Mouse (Mus musculus) megakaryocyte progenitor cell, adult 5-6 weeks (primary cell): ENCODE data around the gene Zmiz1. TPM values are rescaled to one million over a fixed set of nuclear protein-coding genes. Genes with fewer than 3 reads are reported as not detected.

ENCODE experiments used
- ATAC-seq: replicated peaks from 2 replicates; pipeline ENCODE4 v1.8.0; 2016; ENCODE audit warnings: mild to moderate bottlenecking, moderate TSS enrichment, inconsistent platforms; ENCODE audit not compliant: poor library complexity
- total RNA-seq, 2 experiments: library from RNA; stranded (forward) in 1 of 2; stranded (reverse) in 1 of 2; fragments of 157-497, 149-512 nt in 1 of 2; fragments of 200-1000 nt in 1 of 2; gene quantifications; 2 replicates each; pipeline versions ENCODE4 v1.2.3 to v1.2.4; 2015 to 2017

The Zmiz1 gene
- total RNA-seq, 2 experiments from 2014 or later = 8.2 to 70.0 TPM

- no peak for ATAC-seq
These were observed 52.6 kb downstream of the Zmiz1 start for GRCm38 (mm10) chr14:25511564-25511963.

GRCm38 (mm10) chr14:25511967-25512366 is 53.0 kb downstream of the Zmiz1 start:
- no peak for ATAC-seq

GRCm38 (mm10) chr14:25512803-25513202 is 53.8 kb downstream of the Zmiz1 start:
- no peak for ATAC-seq

- no peak for ATAC-seq
These were observed 54.5 kb downstream of the Zmiz1 start for GRCm38 (mm10) chr14:25513496-25513895.

GRCm38 (mm10) chr14:25514943-25515512 is 56.0 kb downstream of the Zmiz1 start:
- no peak for ATAC-seq

GRCm38 (mm10) chr14:25515924-25516323 is 56.9 kb downstream of the Zmiz1 start:
- ATAC-seq = no peak

- ATAC-seq = peak; percentile 70
These were observed 57.9 kb downstream of the Zmiz1 start for GRCm38 (mm10) chr14:25516640-25517591.

GRCm38 (mm10) chr14:25518645-25519044 is 59.7 kb downstream of the Zmiz1 start:
- ATAC-seq = no peak

GRCm38 (mm10) chr14:25519656-25520055 is 60.7 kb downstream of the Zmiz1 start:
- no peak for ATAC-seq

GRCm38 (mm10) chr14:25520589-25520988 is 61.6 kb downstream of the Zmiz1 start:
- no peak for ATAC-seq

GRCm38 (mm10) chr14:25520991-25521390 is 62.0 kb downstream of the Zmiz1 start:
- no peak for ATAC-seq

GRCm38 (mm10) chr14:25521500-25521899 is 62.5 kb downstream of the Zmiz1 start:
- no peak for ATAC-seq

GRCm38 (mm10) chr14:25522415-25522814 is 63.4 kb downstream of the Zmiz1 start:
- ATAC-seq = peak; percentile 71

- no peak for ATAC-seq
These were observed 64.5 kb downstream of the Zmiz1 start for GRCm38 (mm10) chr14:25523230-25524110.

GRCm38 (mm10) chr14:25524111-25524495 is 65.1 kb downstream of the Zmiz1 start:
- ATAC-seq = no peak

- ATAC-seq = peak; percentile 21
These were observed 65.9 kb downstream of the Zmiz1 start for GRCm38 (mm10) chr14:25524884-25525283.

GRCm38 (mm10) chr14:25525729-25526128 is 66.7 kb downstream of the Zmiz1 start:
- no peak for ATAC-seq

- ATAC-seq = no peak
These were observed 67.9 kb downstream of the Zmiz1 start for GRCm38 (mm10) chr14:25526872-25527271.

- peak; percentile 60 for ATAC-seq
These were observed 68.3 kb downstream of the Zmiz1 start for GRCm38 (mm10) chr14:25527321-25527720.

- peak; percentile 74 for ATAC-seq
These were observed 71.4 kb downstream of the Zmiz1 start for GRCm38 (mm10) chr14:25530342-25530741.

GRCm38 (mm10) chr14:25530815-25531214 is 71.8 kb downstream of the Zmiz1 start:
- no peak for ATAC-seq
